Mouse (Mus musculus) liver, embryonic 14.5 days (tissue): ENCODE results near the gene Negr1. TPM values are rescaled to one million over a fixed set of nuclear protein-coding genes. Genes with fewer than 3 reads are reported as not detected.

ENCODE experiments used
- ATAC-seq: fragments of 200-750 bp; cut with Nextera tagmentation; 2 replicates; pipeline ENCODE4 v1.8.0; 2017; ENCODE audit warnings: moderate number of reproducible peaks, mild to moderate bottlenecking, moderate library complexity; ENCODE audit not compliant: insufficient read depth
- DNase-seq, 3 experiments: peaks; one replicate each; pipeline ENCODE4 v3.0.0-alpha.2; 2012 to 2013; ENCODE audit warnings: low read depth in 3 of 3, low spot score in 3 of 3
- H3K27ac ChIP-seq: fragments of 300-500 bp; sonication (generic); 2 replicates; pipeline ENCODE4 v1.5.1; 2014; ENCODE audit warnings: moderate library complexity, mild to moderate bottlenecking, control low read depth, inconsistent platforms
- H3K27me3 ChIP-seq: fragments of 300-500 bp; sonication (generic); 2 replicates; pipeline ENCODE4 v1.6.1; 2014; ENCODE audit warnings: mild to moderate bottlenecking, low read length, moderate library complexity; ENCODE audit not compliant: control insufficient read depth, insufficient read depth
- H3K36me3 ChIP-seq: fragments of 300-500 bp; sonication (generic); replicated peaks from 2 replicates; pipeline ENCODE4 v1.6.1; 2014; ENCODE audit warnings: low read depth; ENCODE audit not compliant: control insufficient read depth, insufficient read depth
- H3K4me1 ChIP-seq, 2 experiments: fragments of 200-500 bp in 1 of 2; fragments of 300-500 bp in 1 of 2; sonication (generic) in 1 of 2; replicated peaks; 2 replicates each; pipeline ENCODE4 v1.6.1; 2012 to 2014; ENCODE audit warnings: antibody characterized with exemption in 1 of 2, inconsistent platforms in 1 of 2, low read length in 1 of 2; ENCODE audit not compliant: control insufficient read depth in 2 of 2, insufficient read depth in 2 of 2
- H3K4me2 ChIP-seq: fragments of 300-500 bp; sonication (generic); 2 replicates; pipeline ENCODE4 v1.6.1; 2014; ENCODE audit warnings: low read depth, mild to moderate bottlenecking, control low read depth, moderate library complexity
- H3K4me3 ChIP-seq, 2 experiments: fragments of 200-500 bp in 1 of 2; fragments of 300-500 bp in 1 of 2; sonication (generic) in 1 of 2; 2 replicates each; pipeline ENCODE4 v1.5.1; 2012 to 2014; ENCODE audit warnings: low read depth in 2 of 2, low read length in 2 of 2, mild to moderate bottlenecking in 2 of 2, control low read depth in 1 of 2, inconsistent platforms in 1 of 2, moderate library complexity in 1 of 2; ENCODE audit not compliant: insufficient read depth in 1 of 2
- H3K9ac ChIP-seq: fragments of 300-500 bp; sonication (generic); replicated peaks from 2 replicates; pipeline ENCODE4 v1.6.1; 2014; ENCODE audit warnings: mild to moderate bottlenecking, control low read depth, moderate library complexity
- H3K9me3 ChIP-seq: fragments of 300-500 bp; sonication (generic); 2 replicates; pipeline ENCODE4 v1.6.1; 2016; ENCODE audit warnings: low read length, mixed read lengths; ENCODE audit not compliant: control insufficient read depth
- CTCF ChIP-seq: IDR thresholded peaks from 2 replicates; pipeline ENCODE4 v1.5.1; 2016; ENCODE audit warnings: antibody characterized with exemption, low read depth, control low read depth
- EP300 ChIP-seq: IDR thresholded peaks from 2 replicates; pipeline ENCODE4 v1.6.1; 2016; ENCODE audit warnings: antibody characterized with exemption, low read depth
- WGBS: fragments of 180-500 bp; shearing (Covaris S2); extraction: QIAGEN DNeasy Blood & Tissue Kit; methylation state at CpG from one replicate; pipeline ENCODE4 v1.1.7; 2014; ENCODE audit not compliant: insufficient replicate concordance; 5-methylcytosine and 5-hydroxymethylcytosine counted together
- polyA plus RNA-seq, 2 experiments: library from polyadenylated mRNA; depleted of rRNA in 1 of 2; stranded (reverse) in 1 of 2; unstranded in 1 of 2; fragments of >200 nt; fragmentation: Nextera tagmentation in 1 of 2; extraction: Ambion mirVana in 1 of 2; gene quantifications; 2 replicates each; pipeline versions ENCODE4 v1.2.1 to v1.2.3; 2012 to 2014

Negr1 gene
- polyA plus RNA-seq, 2 experiments, result 0.03 TPM; not detected in 1

GRCm38 (mm10) chr3:157096284-157096683, 534.7 kb downstream of the Negr1 start:
- 76% methylated on average over 1 of the region's 1 CpGs for WGBS

DNA sequence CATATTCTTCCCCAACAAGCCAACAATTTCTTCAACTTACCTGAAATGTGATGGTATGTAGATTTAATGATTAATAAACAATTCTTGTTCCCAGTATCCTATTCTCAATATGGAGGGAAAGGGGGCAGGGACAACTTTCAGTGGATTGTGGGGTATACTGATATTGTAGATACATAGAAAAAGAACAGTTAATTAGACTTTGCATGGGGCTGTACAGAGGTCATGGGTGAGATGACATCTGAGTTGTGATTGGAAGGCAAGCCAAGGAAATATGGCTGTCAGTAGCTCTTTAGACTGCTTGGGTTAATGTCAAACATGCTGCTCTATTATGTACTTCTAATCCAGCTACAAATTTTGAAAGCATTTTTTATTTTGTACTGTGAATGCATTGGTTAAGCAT, 535.9 kb downstream of the Negr1 start:
- no peak for ATAC-seq
- no peak overlapping the region for H3K9ac ChIP-seq
- no peaks in the 10 kb centered on the region for H3K4me1 ChIP-seq
- no peaks in the 10 kb centered on the region for H3K36me3 ChIP-seq
- H3K4me3 ChIP-seq, result no peak overlapping the region
- no peak for DNase-seq
- H3K27me3 ChIP-seq, result no peaks in the 10 kb centered on the region
- H3K27ac ChIP-seq, result no peak overlapping the region
- TF ChIP-seq EP300, result no peak
- no peak for TF ChIP-seq CTCF
- H3K4me2 ChIP-seq, result no peak overlapping the region
- no peaks in the 10 kb centered on the region for H3K9me3 ChIP-seq

More at GRCm38 (mm10) chr3:157096284-157096683, 534.7 kb downstream of the Negr1 start:
- TF ChIP-seq CTCF, result no peak
- TF ChIP-seq EP300, result no peak
- no peaks in the 10 kb centered on the region for H3K4me1 ChIP-seq
- no peak overlapping the region for H3K4me2 ChIP-seq
- H3K27me3 ChIP-seq, result no peaks in the 10 kb centered on the region
- no peaks in the 10 kb centered on the region for H3K9me3 ChIP-seq
- ATAC-seq, result no peak
- no peak overlapping the region for H3K9ac ChIP-seq
- no peak overlapping the region for H3K27ac ChIP-seq
- no peak overlapping the region for H3K4me3 ChIP-seq
- no peaks in the 10 kb centered on the region for H3K36me3 ChIP-seq
- DNase-seq, result no peak

DNA sequence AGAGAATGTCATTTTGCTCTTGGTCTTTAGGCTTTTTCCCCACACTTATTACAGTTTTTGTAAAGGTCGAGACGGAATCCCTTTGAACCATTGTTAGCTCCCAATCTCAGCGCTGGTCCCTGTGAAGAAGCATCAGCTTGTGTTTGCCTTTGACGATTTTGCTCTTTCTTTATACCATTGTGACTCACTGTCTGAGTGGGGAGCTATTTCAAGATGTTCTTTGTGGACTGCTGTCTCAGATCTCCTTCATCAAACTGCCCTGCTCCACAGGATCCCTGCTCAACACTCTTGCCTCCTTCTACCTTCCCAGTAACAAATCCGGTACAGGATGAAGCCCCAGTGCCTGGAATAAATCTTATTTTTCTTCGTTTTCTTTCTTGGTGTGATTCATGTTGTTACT, 536.8 kb downstream of the Negr1 start:
- no peaks in the 10 kb centered on the region for H3K27me3 ChIP-seq
- H3K4me3 ChIP-seq, result no peak overlapping the region
- H3K4me1 ChIP-seq, result no peaks in the 10 kb centered on the region
- no peak for ATAC-seq
- H3K9me3 ChIP-seq, result no peaks in the 10 kb centered on the region
- TF ChIP-seq EP300 (no peak), CTCF (no peak)
- no peak for DNase-seq
- H3K4me2 ChIP-seq, result no peak overlapping the region
- H3K27ac ChIP-seq, result no peak overlapping the region
- H3K9ac ChIP-seq, result no peak overlapping the region
- H3K36me3 ChIP-seq, result no peaks in the 10 kb centered on the region
- WGBS, result 58% methylated on average over 6 of the region's 6 CpGs

GRCm38 (mm10) chr3:157104866-157105579, 543.4 kb downstream of the Negr1 start:
- no peak for DNase-seq
- H3K36me3 ChIP-seq, result no peaks in the 10 kb centered on the region
- H3K27me3 ChIP-seq, result no peaks in the 10 kb centered on the region
- H3K9me3 ChIP-seq, result no peaks in the 10 kb centered on the region
- no peak overlapping the region for H3K4me3 ChIP-seq
- H3K9ac ChIP-seq, result no peak overlapping the region
- TF ChIP-seq CTCF (no peak), EP300 (no peak)
- H3K4me2 ChIP-seq, result no peak overlapping the region
- no peak for ATAC-seq
- H3K27ac ChIP-seq, result no peak overlapping the region
- 66% methylated on average over 3 of the region's 3 CpGs for WGBS
- H3K4me1 ChIP-seq, result no peaks in the 10 kb centered on the region

GRCm38 (mm10) chr3:157105580-157106264, 544.1 kb downstream of the Negr1 start:
- Histone ChIP-seq H3K27me3 (no peaks in the 10 kb centered on the region), H3K9ac (no peak overlapping the region), H3K4me1 (no peaks in the 10 kb centered on the region), H3K27ac (no peak overlapping the region), H3K4me2 (no peak overlapping the region), H3K9me3 (no peaks in the 10 kb centered on the region), H3K36me3 (no peaks in the 10 kb centered on the region), H3K4me3 (no peak overlapping the region)
- WGBS, result 53% methylated on average over 6 of the region's 6 CpGs
- TF ChIP-seq EP300 (no peak), CTCF (no peak)
- ATAC-seq, result no peak
- no peak for DNase-seq
